Mouse (Mus musculus) heart, postnatal 10 days (tissue): ENCODE measurements around the gene Pdia2. TPM values are rescaled to one million over a fixed set of nuclear protein-coding genes. Genes with fewer than 3 reads are reported as not detected.
"Not testable (repeated sequence)": the region's sequence is repeated elsewhere in the genome, so short reads cannot be mapped to it uniquely, and the experiment has no call there.

Source experiments
- DNase-seq, 2 experiments: peaks; one replicate each; pipeline ENCODE4 v3.0.0; 2021
- intact Hi-C: fragments of 180-260 bp; cut with DNase I; formaldehyde crosslinking; loops from one replicate; pipeline ENCODE4 v1.15.1; 2025
- total RNA-seq, 2 experiments: library from RNA; stranded (reverse); gene quantifications; 2 replicates each; pipeline ENCODE4 v1.2.3; 2021

Pdia2 gene
- total RNA-seq, 2 experiments from 2014 or later = not detected

DNA sequence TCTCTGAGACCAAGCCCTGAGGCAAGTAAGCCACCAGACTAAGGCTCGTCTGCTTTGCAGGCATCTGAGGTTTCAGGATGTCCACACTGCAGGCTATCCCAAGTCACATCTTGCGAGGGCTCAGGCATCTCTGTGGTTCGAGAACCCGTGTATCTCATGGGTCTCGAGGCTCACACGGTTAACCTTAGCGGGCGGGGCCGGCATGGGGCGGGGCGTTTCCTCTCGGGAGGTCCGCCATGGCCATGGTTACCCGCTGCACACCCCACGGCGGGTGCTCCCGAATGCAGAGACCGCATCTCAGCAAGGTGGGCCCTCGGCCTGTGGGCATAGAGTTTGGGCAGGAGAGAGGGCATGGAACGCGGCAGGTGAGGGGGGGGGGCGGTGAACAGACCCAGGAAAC is 3.9 kb upstream of the Pdia2 start, which contains the start of gene Rgs11:
Gene Rgs11, plus strand, starts transcription at position 215 of the 400 bp plus-strand sequence.
- peak in 1 of 2 experiments; percentile 46 for DNase-seq
- intact Hi-C loops = no loop called here

- intact Hi-C loops = no loop called here
Observed at GRCm38 (mm10) chr17:26201998-26202397, 3.1 kb upstream of the Pdia2 start.

GRCm38 (mm10) chr17:26200831-26201705 is 2.2 kb upstream of the Pdia2 start:
- intact Hi-C loops = no loop called here

More at GRCm38 (mm10) chr17:26201998-26202397, 3.1 kb upstream of the Pdia2 start:
- DNase-seq = no peak

GRCm38 (mm10) chr17:26192481-26193190 is 6.3 kb downstream of the Pdia2 start:
- no peak for DNase-seq
- intact Hi-C loops = no loop called here

More at GRCm38 (mm10) chr17:26200831-26201705, 2.2 kb upstream of the Pdia2 start:
- no peak for DNase-seq

DNA sequence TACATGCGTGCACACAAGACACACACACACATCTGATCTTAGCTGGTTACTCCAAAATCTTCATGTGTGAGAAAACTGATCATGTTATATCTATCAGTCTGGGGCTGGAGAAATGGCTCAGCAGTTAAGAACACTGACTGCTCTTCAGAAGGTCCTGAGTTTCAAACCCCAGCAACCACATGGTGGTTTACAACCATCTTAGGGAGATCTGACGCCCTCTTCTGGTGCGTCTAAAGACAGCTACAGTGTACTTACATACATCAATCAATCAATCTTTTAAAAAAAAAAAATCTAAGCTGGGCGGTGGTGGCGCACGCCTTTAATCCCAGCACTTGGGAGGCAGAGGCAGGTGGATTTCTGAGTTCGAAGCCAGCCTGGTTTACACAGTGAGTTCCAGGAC is 7.4 kb downstream of the Pdia2 start:
- intact Hi-C loops, DNase-seq: not testable (repeated sequence)

DNA sequence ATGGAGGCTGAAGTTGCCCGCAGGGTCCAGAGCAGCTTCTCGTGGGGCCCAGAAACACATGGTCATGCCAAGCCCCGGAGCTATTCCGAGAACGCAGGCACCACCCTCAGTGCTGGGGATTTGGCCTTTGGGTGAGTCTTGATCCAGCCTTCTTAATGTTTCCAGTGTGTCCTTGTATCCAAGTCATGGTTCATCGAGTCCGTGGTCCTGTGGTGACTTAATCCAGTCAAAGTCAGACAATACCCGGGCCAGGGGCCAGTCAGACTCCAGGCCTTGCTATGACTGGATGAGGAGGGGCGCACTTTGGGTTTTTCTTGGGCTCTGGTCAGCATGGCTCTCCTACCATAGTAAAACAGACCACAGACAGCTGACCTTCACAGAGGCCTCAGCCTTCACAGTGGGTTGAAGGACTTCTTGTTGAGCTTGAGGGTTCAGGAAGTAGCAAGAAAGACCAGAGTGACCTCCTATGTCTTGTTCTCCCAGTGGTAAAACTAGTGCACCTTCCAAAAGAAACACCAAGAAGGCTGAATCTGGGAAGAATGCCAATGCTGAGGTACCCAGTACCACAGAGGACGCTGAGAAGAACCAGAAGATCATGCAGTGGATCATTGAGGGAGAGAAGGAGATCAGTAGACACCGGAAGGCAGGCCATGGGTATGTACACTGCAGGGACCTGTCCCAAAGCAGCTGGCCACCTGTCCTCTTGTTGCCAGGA is 10.6 kb downstream of the Pdia2 start:
- no peak for DNase-seq
- intact Hi-C loops = no loop called here

DNA sequence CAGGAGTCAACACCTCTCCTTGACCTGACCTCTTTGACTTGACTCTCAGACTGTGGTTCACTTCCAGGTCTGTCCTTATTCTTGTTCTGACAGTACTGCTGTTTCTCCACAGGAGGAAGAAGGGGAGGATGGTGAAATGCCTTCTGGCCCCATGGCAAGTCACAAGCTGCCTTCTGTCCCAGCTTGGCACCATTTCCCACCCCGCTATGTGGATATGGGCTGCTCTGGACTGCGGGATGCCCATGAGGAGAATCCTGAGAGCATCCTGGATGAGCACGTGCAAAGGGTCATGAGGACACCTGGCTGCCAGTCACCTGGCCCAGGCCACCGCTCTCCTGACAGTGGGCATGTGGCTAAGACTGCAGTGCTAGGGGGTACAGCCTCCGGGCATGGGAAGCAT is 11.3 kb downstream of the Pdia2 start:
- no peak for DNase-seq
- intact Hi-C loops = no loop called here

- no peak for DNase-seq
- intact Hi-C loops = no loop called here
Observed at GRCm38 (mm10) chr17:26181179-26181578, 17.7 kb downstream of the Pdia2 start.

DNA sequence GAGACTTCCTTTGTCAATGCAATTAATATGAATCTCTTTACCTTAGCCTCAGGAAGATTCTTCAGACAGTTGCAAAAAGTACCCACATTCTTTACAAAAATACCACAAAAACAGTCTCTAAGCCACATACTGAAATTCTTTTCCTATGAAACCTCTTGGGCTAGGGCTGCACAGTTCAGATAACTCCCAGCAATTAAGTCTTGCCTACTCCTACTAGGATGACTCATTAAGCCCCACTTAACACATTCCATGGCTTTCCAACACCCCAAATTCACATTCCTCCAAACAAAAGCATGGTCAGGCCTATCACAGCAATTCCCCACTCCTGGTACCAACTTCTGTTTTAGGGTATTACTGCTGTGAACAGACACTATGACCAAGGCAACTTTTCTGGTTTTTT is 20.3 kb downstream of the Pdia2 start:
- intact Hi-C loops = no loop called here
- no peak for DNase-seq

DNA sequence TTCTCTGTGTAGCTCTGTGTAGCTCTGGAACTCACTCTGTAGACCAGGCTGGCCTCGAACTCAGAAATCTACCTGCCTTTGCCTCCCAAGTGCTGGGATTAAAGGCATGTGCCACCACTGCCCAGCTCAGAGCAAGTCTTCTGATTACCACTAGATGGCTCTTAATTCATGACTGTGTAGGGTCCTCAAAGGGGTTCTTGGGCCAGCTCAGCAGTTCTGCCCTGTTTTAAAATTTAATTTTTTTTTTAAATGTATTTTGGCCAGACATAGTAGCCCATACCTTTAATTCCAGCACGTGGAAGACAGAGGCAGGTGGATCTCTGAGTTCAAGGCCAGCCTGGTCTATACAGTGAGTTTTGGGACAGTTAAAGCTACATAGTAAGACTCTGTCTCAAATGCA is 23.6 kb downstream of the Pdia2 start:
- intact Hi-C loops, DNase-seq: not testable (repeated sequence)

DNA sequence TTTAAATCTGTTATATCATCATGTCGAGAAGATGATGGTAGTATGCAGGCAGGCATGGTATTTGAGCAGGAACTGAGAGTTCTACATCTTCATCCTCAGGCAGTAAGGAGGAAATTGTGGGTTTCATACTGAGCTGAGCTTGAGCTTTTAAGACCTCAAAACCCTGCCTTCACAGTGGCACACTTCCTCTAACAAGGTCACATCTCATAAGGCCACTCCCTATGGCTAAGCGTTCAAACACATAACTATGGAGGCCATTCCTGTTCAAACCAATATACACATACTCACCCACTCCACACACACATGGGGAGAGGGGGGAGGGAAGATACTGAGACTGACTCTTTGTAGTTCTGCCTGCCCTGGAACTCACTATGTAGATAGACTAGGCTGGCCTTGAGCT is 30.8 kb downstream of the Pdia2 start:
- intact Hi-C loops = no loop called here
- no peak for DNase-seq

DNA sequence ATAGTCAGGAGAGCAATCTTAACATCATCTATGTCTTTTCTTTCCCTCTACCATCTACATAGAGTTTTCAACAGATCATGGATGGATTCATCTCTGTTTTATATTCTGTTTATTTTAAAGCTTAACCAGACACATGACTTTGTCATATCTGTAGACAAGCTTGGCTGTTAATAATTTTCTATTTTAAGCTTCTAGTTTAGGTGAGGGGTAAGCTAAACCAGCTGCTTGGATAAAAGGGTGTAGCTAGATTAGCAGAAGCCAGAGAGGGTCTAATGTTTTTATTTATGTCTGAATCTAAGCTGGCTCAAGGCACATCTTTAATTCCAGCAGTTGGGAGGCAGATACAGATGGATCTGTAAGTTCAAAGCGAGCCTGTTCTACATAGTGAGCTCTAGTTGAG is 36.2 kb downstream of the Pdia2 start:
- no peak for DNase-seq
- intact Hi-C loops = no loop called here

- intact Hi-C loops = no loop called here
Observed at GRCm38 (mm10) chr17:26151886-26152630, 46.8 kb downstream of the Pdia2 start.

GRCm38 (mm10) chr17:26149056-26149455 is 49.8 kb downstream of the Pdia2 start:
- intact Hi-C loops = no loop called here
- DNase-seq = no peak

More at GRCm38 (mm10) chr17:26151886-26152630, 46.8 kb downstream of the Pdia2 start:
- peak; percentile 11 to 18 for DNase-seq

Other genes with a start within 250 kb of the Pdia2 start
- not detected for gene A930017K11Rik, start 246.5 kb downstream of the Pdia2 start, total RNA-seq
- 10 to 100 TPM; 12.6 to 13.5 TPM for gene Capn15, start 213.3 kb downstream of the Pdia2 start, total RNA-seq
- 10 to 100 TPM; 23.4 to 24.1 TPM for gene Rab11fip3, start 129.5 kb downstream of the Pdia2 start, total RNA-seq
- gene Decr2, start 108.8 kb downstream of the Pdia2 start, total RNA-seq = 10 to 100 TPM; 14.4 to 16.7 TPM
- gene Nme4, start 103.5 kb downstream of the Pdia2 start, total RNA-seq = 1 to 10 TPM; 3.6 to 5.2 TPM
- 1 to 10 TPM; 1.9 to 2.2 TPM for gene Tmem8, start 85.8 kb downstream of the Pdia2 start, total RNA-seq
- gene Mrpl28, start 75.6 kb downstream of the Pdia2 start, total RNA-seq = 100 to 1,000 TPM in 1 of 2 experiments, 10 to 100 TPM in 1; 92.2 to 101 TPM
- gene Axin1, start 60.4 kb downstream of the Pdia2 start, total RNA-seq = 10 to 100 TPM; 20.6 to 24.1 TPM
- 1 to 10 TPM; 1.6 to 1.8 TPM for gene Rgs11, start 3.9 kb upstream of the Pdia2 start, total RNA-seq
- 1 to 10 TPM; 1.6 to 1.7 TPM for gene Arhgdig, start 8.7 kb upstream of the Pdia2 start, total RNA-seq
- 10 to 100 TPM; 87.4 to 96.7 TPM for gene Fam234a, start 45.2 kb upstream of the Pdia2 start, total RNA-seq
- 10 to 100 TPM; 31.5 to 32.7 TPM for gene Luc7l, start 53.8 kb upstream of the Pdia2 start, total RNA-seq
- gene Neurl1b, start 215.7 kb upstream of the Pdia2 start, total RNA-seq = 10 to 100 TPM; 23.8 to 24.3 TPM